Mouse (Mus musculus) cerebellum, adult 11-12 months (tissue): ENCODE measurements around the gene P2ry10.
"Not testable (repeated sequence)": the region's sequence is repeated elsewhere in the genome, so short reads cannot be mapped to it uniquely, and the experiment has no call there.

Experiments
- DNase-seq: peaks from one replicate; pipeline ENCODE4 v3.0.0; 2022

The P2ry10 gene

DNA sequence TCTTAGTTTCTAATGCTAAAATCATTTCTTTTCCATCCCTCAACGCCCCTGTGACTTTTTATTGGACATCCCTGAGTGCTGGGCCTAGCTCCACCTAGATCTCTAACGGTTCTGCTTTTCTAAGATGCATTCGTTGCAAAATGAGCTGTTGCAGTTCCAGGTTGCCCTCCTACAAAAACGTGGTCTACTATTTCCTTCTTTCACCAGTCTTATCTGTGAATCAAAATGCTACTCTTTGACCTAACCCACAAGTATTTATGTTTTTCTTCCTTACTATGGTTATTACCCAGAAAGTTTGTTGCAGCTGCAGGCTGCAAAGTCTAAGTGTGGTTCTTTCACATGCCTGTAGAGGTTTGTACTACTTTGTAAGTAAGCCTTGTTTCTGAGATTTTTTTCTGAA, at the start of gene P2ry10:
P2ry10 (plus strand) TSS at position 316 of the 400 bp plus-strand sequence.
- DNase-seq, result no peak

DNA sequence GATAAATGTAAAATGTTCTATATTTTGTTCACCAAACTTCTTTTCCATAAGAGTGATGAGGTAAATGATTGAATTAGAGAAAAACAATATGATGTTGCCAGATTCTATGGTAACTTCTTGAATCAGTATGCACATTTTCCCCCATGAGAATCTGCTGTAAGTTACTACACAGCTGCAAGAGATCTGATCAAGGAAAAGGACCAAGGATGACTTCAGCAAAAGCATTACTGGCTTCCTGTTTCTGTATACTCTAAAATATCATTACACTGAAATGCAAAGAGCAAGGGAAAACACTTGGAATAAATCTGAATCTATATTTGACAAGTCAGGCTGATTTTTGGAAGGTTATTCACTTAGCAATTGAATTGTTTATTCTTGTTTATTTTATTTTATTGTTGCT, 49.1 kb upstream of the P2ry10 start:
- no peak for DNase-seq

DNA sequence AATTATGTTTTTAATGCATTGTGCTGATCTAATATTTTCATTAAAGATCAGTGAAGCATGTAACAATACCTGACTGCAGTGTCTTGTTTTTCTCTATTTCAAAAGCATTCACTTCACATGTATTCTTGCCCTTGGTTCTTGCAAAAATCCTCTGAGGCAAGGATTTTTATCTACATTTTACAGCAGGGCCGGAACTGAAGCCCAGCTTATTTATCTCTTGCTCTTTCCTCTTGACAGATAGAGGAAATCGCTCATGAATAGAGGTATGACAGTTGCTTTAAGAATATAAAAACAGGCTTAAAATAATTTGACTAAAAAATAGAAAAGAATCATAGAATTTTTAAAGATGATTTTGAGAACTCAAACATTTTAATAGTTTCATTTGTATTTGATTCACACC, 48.7 kb upstream of the P2ry10 start:
- DNase-seq, result no peak

DNA sequence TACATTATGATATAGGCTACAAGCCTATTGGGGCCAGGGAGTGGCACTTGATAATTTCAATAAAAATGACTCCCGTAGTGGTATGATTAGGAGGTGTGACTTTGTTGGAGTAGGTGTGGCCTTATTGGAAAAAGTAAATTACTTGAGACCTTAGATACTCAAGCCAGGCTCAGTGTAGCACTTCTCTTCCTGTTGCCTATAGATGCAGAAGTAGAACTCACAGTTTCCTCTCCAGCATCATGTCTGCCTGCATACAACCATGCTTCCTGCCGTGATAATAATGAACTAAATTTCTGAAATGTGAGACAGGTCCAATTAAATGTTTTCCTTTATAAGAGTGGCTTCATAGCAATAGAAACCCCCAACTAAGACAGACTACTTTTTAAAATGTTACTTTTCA, 45.9 kb upstream of the P2ry10 start:
- no peak for DNase-seq

DNA sequence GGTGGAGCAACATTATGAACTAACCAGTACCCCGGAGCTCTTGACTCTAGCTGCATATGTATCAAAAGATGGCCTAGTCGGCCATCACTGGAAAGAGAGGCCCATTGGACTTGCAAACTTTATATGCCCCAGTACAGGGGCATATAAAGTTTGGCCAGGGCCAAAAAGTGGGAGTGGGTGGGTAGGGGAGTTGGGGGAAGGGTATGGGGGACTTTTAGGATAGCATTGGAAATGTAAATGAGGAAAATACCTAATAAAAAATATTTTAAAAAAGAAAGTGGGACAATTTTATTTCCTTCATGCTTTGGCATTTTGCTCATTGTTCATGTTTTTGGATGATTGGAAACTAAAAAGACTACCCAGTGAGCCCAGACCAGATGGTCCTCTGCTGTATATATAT, 4.9 kb upstream of the P2ry10 start:
- not testable (repeated sequence) for DNase-seq

DNA sequence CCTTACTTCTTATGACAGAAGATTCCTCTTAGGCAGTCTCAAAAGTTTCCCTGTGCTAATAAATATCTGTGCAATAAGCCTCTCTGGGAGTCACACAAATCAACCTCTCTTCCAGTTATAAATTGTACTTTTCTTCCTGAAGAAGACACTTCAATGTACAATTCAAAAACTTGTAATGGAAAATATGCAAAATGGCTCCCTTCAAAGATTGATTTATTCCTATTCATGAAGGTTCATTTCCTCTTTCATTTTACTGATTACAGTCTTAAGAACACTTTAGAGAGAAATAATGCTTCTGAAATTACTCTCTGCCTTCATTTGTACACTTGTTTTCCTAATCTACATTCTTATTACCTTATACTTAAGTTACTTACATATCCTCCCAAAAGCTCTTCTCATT, 4.0 kb upstream of the P2ry10 start:
- DNase-seq, result no peak

DNA sequence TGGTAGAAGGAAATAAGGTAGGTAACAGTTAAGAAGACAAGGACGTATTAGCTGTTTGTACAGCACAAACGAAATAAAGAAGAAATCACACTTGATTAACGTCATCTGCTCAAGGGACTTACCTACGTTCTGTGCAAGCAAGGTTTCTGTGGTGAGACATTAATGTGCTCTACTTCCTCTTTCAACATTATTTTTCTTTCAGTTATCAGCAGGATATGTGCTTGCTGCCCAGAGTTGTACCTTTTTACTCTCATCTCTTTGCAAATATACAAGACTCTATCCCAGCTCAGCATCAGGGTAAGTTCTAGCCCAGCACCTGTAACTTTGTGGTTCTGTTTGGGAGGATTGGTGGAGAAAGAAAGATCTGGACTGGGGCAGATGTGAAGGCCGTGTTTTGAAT, 839 bp downstream of the P2ry10 start:
- DNase-seq, result no peak

DNA sequence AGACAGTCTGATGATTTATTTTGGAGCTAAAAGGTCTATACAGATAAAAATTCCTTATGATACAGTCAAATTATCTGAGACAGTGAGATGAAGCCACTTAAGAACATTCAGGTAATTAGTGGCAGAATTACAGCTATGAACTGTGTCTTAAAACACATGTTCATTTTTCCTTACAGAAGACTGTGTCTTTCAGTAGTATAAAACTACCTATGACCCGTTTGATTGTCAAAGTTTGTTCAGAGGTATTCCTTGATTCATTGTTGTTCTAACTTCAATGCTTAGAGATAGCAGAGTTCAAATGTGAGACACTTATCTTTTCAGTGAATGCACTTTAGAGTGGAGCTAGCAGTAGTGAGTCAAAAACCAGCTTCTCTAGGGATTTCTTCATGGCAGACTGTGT, 1.6 kb downstream of the P2ry10 start:
- no peak for DNase-seq

DNA sequence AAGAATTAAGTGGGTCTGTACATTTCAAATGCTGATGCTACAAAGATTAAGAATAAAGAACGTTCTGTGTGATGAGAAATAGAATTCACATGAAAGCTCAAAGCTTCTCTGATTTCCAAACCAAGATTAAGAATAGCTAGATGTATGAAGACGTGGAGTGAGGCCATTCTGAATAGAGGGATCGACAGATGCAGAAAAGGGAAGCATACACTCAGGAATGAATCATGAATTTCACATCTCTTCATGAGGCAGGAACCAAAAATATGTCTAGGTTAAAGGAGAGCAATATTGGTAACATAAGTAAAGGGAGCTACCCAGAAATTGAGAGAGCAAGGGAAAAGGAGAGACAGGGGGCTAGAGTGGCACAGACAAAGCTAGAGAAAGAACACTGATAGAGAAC, 7.3 kb downstream of the P2ry10 start:
- no peak for DNase-seq

DNA sequence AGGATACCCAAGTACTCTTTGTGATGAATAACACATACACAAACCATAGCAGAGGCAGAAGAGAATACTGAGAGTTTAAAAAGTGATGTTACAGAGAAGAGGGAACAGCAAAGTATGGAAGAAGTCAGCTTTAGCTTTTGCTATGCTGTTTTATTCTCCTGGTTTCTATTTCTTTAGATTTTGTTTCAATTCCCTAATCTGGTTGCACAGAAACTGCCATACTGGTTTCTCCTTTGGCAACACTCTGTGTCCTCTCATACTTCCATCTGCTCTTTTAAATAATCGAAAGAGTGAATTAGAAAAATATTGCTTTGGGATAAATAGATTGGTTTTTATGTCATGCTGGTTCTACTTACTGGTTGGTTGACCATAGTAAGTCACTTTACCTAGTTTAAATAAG, 28.0 kb downstream of the P2ry10 start:
- DNase-seq, result no peak

DNA sequence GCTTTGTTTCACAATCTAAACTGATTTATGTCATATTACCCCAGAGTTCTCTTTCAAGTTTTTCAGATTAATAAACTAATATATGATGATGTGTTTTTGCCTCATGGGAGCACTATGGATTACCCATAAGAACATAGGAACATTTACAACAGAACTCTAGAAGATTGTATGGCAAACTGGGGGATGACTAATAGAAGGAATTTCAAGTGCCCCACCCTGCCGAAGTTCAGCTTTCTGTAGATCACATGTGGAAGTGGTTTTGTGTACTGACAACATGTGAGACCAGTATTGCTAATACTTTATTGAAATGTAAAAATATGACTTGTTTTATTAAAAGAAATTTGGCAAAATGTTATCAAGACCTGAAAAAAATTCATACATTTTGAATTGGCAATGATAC, 28.7 kb downstream of the P2ry10 start:
- DNase-seq, result no peak

DNA sequence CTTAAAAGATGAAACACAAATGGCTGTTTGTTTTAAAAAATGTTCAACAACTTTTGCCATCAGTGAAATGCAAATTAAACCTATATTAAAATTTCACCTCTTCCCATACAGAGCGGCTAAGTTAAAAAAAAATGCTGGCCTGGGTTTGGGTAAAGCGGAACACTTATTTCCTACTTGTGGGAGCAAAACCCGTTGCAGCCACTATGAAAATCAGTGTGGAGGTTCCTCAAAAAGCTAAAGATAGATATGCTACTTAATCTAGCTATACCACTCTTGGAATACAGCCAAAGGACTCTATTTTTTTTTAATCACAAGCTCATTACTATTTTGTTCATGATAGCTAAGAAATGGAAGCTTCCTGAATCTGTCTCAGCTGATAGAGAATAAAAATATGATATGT, 54.9 kb downstream of the P2ry10 start:
- no peak for DNase-seq

DNA sequence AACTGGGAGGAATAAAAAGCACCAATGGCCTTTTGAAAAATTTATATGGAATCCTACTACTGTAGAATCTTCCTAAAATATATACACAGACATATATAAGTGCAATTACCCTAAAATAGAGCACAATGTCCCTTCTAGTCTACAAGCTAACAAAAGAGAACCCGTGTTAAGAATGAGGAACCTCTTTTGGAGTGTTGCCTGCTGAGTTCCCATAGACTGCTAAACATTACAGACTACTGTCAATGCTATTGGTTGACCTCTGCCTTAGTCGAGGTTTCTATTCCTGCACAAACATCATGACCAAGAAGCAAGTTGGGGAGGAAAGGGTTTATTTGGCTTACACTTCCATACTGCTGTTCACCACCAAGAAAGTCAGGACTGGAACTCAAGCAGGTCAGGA, 55.6 kb downstream of the P2ry10 start:
- no peak for DNase-seq

DNA sequence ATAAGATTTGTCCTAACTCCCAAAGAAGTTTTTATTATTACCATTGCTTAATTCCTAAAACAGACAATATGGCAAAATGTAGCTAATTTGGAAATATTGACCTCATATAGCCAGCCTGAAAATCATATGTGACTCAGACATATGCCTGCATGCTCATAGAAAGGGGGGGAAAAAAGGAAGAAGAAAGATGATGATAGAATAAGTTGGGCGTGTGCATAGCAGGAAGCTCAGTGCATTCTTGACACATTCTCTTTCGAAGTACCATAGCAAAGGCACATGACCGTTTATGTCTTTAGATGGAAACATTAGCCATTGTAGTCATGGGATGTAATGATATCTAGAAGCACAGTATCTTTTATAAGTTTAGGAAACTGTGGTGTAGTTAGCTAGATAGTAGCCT, 60.4 kb downstream of the P2ry10 start, which contains the start of gene P2ry10b:
P2ry10b (plus strand) TSS at position 247 of the 400 bp plus-strand sequence.
- no peak for DNase-seq

DNA sequence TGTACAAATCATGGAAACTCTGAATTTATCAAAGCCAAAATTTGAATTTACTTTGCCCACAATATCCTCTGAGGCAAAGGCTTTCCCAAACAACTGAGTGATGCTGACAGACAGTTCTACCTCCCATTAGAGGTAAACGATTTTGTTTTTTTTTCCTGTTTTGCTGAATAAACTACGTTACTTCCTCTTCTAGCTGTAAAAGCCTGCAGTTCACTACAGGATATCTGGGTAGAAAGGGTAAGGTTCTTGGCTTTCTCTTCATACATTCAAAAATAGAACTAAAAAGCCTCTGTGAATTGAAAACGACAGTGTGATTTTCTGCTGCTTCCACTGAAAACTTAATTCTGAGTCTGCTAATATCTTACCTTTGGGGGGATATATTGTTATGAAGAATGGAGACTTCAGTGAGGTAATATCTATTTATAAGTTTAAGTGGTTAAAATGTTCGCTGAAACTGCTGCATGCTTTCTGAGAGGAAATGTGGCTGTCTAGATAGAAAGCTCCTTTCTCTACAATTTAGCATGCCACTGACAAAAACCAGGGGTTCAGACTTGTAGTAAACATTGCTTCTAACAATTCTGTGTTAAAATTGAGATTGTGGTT, 61.2 kb downstream of the P2ry10 start:
- no peak for DNase-seq

DNA sequence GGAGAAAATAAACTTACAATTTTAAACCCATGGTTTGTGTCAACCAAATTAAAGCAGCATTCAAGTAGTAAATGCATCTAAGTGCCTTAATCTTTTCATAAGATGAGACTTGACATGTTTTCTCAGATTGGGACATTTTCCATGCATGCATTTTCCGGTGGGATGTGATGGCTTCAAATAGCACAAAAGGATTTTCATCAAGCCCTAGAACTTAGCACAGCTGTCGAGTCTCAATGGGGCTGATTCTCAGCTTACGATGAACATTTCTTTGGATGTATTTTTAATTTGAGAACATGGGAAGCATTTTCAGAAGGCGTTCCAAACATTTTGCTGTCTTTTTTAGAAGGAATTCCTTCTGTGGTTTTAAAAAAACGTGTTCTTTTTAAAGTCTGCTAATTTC, 61.7 kb downstream of the P2ry10 start:
- no peak for DNase-seq

DNA sequence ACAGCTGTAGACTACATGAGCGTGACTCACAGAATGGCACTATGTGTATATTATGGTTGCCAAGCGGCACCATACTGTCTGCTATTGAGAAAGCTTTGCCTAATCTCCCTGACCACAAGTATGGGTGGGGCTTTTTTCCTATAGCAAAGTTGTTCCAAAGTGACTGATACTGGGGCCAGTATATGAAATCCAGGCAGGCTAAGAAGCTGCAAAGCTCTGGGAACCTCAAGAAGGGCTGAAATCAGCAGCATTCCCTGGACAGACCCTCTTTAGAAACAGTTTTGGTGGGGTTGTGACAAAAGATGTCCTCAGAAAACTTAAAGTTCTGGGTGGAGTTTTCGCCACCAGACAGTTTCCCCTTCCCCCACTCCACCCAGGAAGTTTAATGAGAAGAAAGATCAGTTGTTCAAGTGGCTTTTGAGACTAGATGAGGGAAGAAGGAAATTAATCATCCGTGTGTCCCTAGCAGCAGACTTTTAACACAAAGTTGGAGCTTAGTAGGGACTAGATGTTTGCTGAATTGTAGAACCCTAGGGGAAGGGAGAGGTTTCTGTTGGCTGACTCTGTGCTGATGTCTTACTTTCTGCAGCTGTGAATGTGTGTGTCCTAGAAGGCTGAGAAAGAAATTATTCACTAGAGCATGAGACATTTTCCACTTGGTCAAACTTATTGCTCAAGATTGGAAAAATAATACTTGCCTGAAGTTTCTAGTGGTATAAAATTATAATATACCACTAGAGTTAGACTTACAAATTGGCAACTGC, 62.6 kb downstream of the P2ry10 start:
- no peak for DNase-seq
